8 mouse cellular contexts compared by ENCODE assay signal in genomic region chr14:53803698-53804620, GRCm38 (mm10).
A peak's percentile ranks its signal among the peaks of the same experiment; 100 is the strongest.
DNase-seq lines count a peak whose midpoint lies in the region; ATAC-seq and TF ChIP-seq lines count a peak whose summit lies in the region.

No protein-coding gene starts in this region.

- H3K4me3 ChIP-seq in cerebellum, adult 2 months (replicated peaks; ENCODE audit: insufficient read depth, low read depth, low read length) = no peak overlapping the region
- no peak overlapping the region for H3K4me3 ChIP-seq in forebrain, postnatal 0 days (ENCODE audit: low read depth, low read length)
- no peak overlapping the region for H3K4me3 ChIP-seq in left cerebral cortex, adult 2 months

- TF ChIP-seq CTCF in cerebellum, adult 2 months (IDR thresholded peaks at IDR 0.05; ENCODE audit: borderline replicate concordance, insufficient read depth, low read depth, low read length) = peak; percentile 41; the same call in 1 of the 2 replicates
- peak; percentile 91 for TF ChIP-seq CTCF in forebrain, postnatal 0 days (IDR thresholded peaks at IDR 0.05; ENCODE audit: low read depth)
- peak; percentile 83 for TF ChIP-seq CTCF in left cerebral cortex, adult 2 months (IDR thresholded peaks at IDR 0.05)

- no peaks in the 10 kb centered on the region for H3K4me1 ChIP-seq in cerebellum, adult 2 months (ENCODE audit: control insufficient read depth, insufficient read depth, low read length)
- no peaks in the 10 kb centered on the region for H3K4me1 ChIP-seq in forebrain, postnatal 0 days (ENCODE audit: insufficient read depth)

- H3K36me3 ChIP-seq in forebrain, postnatal 0 days (ENCODE audit: insufficient read depth) = no peaks in the 10 kb centered on the region

- no peaks in the 10 kb centered on the region for H3K27me3 ChIP-seq in cerebellum, adult 2 months (ENCODE audit: control insufficient read depth, insufficient read depth, low read length)
- H3K27me3 ChIP-seq in forebrain, postnatal 0 days (ENCODE audit: insufficient read depth, low read length) = no peaks in the 10 kb centered on the region

- intact Hi-C loops in left cerebral cortex, adult 2 months (cut with DNase I) = loop anchor here (2.0 kb wide), 1 partner anchor 27 kb away; no protein-coding TSS in a partner anchor

- H3K9me3 ChIP-seq in forebrain, postnatal 0 days (ENCODE audit: low read length) = no peaks in the 10 kb centered on the region

- TF ChIP-seq POLR2A in cerebellum, adult 2 months (IDR thresholded peaks at IDR 0.05; ENCODE audit: borderline replicate concordance, insufficient read depth, low read length) = no peak

- H3K4me2 ChIP-seq in forebrain, postnatal 0 days (ENCODE audit: low read depth) = peak overlapping the region; percentile 17

- ATAC-seq in forebrain, postnatal 0 days = peak; percentile 89
- ATAC-seq in megakaryocyte, adult 5-6 weeks (ENCODE audit: poor library complexity, severe bottlenecking) = peak; percentile 72

- WGBS in cerebellum, adult 2 months = 29% methylated on average over 17 of the region's 17 CpGs
- WGBS in forebrain, postnatal 0 days = 31% methylated on average over 17 of the region's 17 CpGs

- H3K27ac ChIP-seq in cerebellum, adult 2 months (ENCODE audit: insufficient read depth, low read length) = no peak overlapping the region
- H3K27ac ChIP-seq in forebrain, postnatal 0 days (ENCODE audit: low read depth, low read length) = no peak overlapping the region
- H3K27ac ChIP-seq in left cerebral cortex, adult 2 months = no peak overlapping the region

- no peak overlapping the region for H3K9ac ChIP-seq in forebrain, postnatal 0 days

- peak; percentile 21 to 32 for DNase-seq in cerebellum, adult 18-20 months
- DNase-seq in cerebellum, adult 11 months = no peak
- DNase-seq in cerebellum, adult 2 months = peak; percentile 15 to 16
- peak; percentile 90 for DNase-seq in forebrain, postnatal 0 days
- DNase-seq in hindlimb bud, embryonic 11.5 days (ENCODE audit: extremely low spot score, low read depth, low spot score) = peak; percentile 75
- DNase-seq in left cerebral cortex, adult 2 months (ENCODE audit: extremely low spot score in 1 of 2, low spot score in 2 of 2) = peak; percentile 35 to 36
- DNase-seq in right cerebral cortex, postnatal 25 days = peak; percentile 41

Comparison
In these comparisons a context has a peak if more than half of its experiments do, and no peak if none do; other contexts are left out.
1. CTCF ChIP-seq: peak in every context shown above with its lines; median percentile 91 in forebrain, postnatal 0 days; 83 in left cerebral cortex, adult 2 months; 41 in cerebellum, adult 2 months.